Mouse (Mus musculus): Measurements from ENCODE around the gene Ltb4r1. TPM values are rescaled to one million over a fixed set of nuclear protein-coding genes. Genes with fewer than 3 reads are reported as not detected.
A peak's percentile ranks its signal among the peaks of the same experiment; 100 is the strongest.

Gene Ltb4r1
- polyA plus RNA-seq, 1 experiment from 2014 or later = 0.11 TPM

DNA sequence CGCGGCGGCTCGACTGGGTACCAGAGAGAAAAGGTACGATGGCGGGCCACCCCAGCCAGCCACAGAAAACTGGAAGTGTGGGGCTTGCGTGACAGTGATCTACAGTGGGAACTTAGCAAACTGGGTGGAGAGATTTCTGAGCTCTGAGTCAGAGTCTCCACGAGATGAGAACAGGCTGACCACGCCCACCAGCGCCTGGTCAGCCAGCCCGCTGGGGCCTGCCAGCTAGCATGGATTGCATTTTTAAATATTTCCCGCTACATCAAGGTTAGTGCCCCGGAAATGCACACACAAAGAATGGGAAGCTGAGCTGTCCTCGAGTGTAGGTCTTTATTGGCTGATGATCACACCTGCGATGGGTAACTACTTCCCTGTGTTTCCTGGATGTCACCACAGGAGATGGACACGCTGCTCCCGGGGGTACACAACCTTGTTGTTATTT, 49.6 kb downstream of the Ltb4r1 start:
- H3K4me1 ChIP-seq (ENCODE audit: control insufficient read depth, insufficient read depth, low read length) = no peaks in the 10 kb centered on the region
- H3K9ac ChIP-seq (ENCODE audit: low read depth, low read length) = peak overlapping the region; percentile 59
- H3K27me3 ChIP-seq (ENCODE audit: control insufficient read depth, insufficient read depth, low read length) = no peaks in the 10 kb centered on the region
- no peaks in the 10 kb centered on the region for H3K9me3 ChIP-seq (replicated peaks; ENCODE audit: control insufficient read depth, low read length)
- peak overlapping the region; percentile 49 for H3K4me3 ChIP-seq (ENCODE audit: low read depth, low read length)
- H3K36me3 ChIP-seq (ENCODE audit: control insufficient read depth, insufficient read depth, low read length) = no peaks in the 10 kb centered on the region
- no peak overlapping the region for H3K27ac ChIP-seq (ENCODE audit: low read depth, low read length)
- ATAC-seq (replicated peaks; ENCODE audit: insufficient number of reproducible peaks, low FRiP score, low TSS enrichment) = peak; percentile 35; the same call in 1 of the 2 replicates
- 22% methylated on average over 17 of the region's 17 CpGs for WGBS (ENCODE audit: insufficient replicate concordance)
- H3K4me2 ChIP-seq = peak overlapping the region; percentile 60

Other genes with a start within 250 kb of the Ltb4r1 start
- gene Nrl, start 241.0 kb upstream of the Ltb4r1 start, polyA plus RNA-seq (2014; fragmentation: Nextera tagmentation; extraction: Ambion mirVana) = not detected in 2 replicates
- 28.0 and 33.0 TPM in 2 replicates for gene Pck2, start 225.7 kb upstream of the Ltb4r1 start, polyA plus RNA-seq (2014; fragmentation: Nextera tagmentation; extraction: Ambion mirVana)
- 61.3 and 71.1 TPM in 2 replicates for gene Dcaf11, start 206.0 kb upstream of the Ltb4r1 start, polyA plus RNA-seq (2014; fragmentation: Nextera tagmentation; extraction: Ambion mirVana)
- 1.0 and 1.3 TPM in 2 replicates for gene A730061H03Rik, start 205.6 kb upstream of the Ltb4r1 start, polyA plus RNA-seq (2014; fragmentation: Nextera tagmentation; extraction: Ambion mirVana)
- 107 and 108 TPM in 2 replicates for gene Fitm1, start 190.3 kb upstream of the Ltb4r1 start, polyA plus RNA-seq (2014; fragmentation: Nextera tagmentation; extraction: Ambion mirVana)
- gene Psme1, start 187.8 kb upstream of the Ltb4r1 start, polyA plus RNA-seq (2014; fragmentation: Nextera tagmentation; extraction: Ambion mirVana) = 223 and 235 TPM in 2 replicates
- gene Emc9, start 180.7 kb upstream of the Ltb4r1 start, polyA plus RNA-seq (2014; fragmentation: Nextera tagmentation; extraction: Ambion mirVana) = 18.7 and 20.0 TPM in 2 replicates
- 222 and 223 TPM in 2 replicates for gene Psme2, start 174.8 kb upstream of the Ltb4r1 start, polyA plus RNA-seq (2014; fragmentation: Nextera tagmentation; extraction: Ambion mirVana)
- 11.2 and 13.0 TPM in 2 replicates for gene Rnf31, start 174.3 kb upstream of the Ltb4r1 start, polyA plus RNA-seq (2014; fragmentation: Nextera tagmentation; extraction: Ambion mirVana)
- gene Irf9, start 162.4 kb upstream of the Ltb4r1 start, polyA plus RNA-seq (2014; fragmentation: Nextera tagmentation; extraction: Ambion mirVana) = 6.4 and 7.5 TPM in 2 replicates
- 8.8 and 14.1 TPM in 2 replicates for gene Rec8, start 147.9 kb upstream of the Ltb4r1 start, polyA plus RNA-seq (2014; fragmentation: Nextera tagmentation; extraction: Ambion mirVana)
- gene Ipo4, start 130.0 kb upstream of the Ltb4r1 start, polyA plus RNA-seq (2014; fragmentation: Nextera tagmentation; extraction: Ambion mirVana) = 70.1 and 81.7 TPM in 2 replicates
- 1.9 and 4.2 TPM in 2 replicates for gene Gm49378, start 128.1 kb upstream of the Ltb4r1 start, polyA plus RNA-seq (2014; fragmentation: Nextera tagmentation; extraction: Ambion mirVana)
- gene Tm9sf1, start 122.2 kb upstream of the Ltb4r1 start, polyA plus RNA-seq (2014; fragmentation: Nextera tagmentation; extraction: Ambion mirVana) = 78.7 and 86.9 TPM in 2 replicates
- 0.63 TPM in 2 replicates for gene Tssk4, start 115.8 kb upstream of the Ltb4r1 start, polyA plus RNA-seq (2014; fragmentation: Nextera tagmentation; extraction: Ambion mirVana)
- gene Mdp1, start 105.5 kb upstream of the Ltb4r1 start, polyA plus RNA-seq (2014; fragmentation: Nextera tagmentation; extraction: Ambion mirVana) = 72.0 and 74.2 TPM in 2 replicates
- 41.3 and 43.3 TPM in 2 replicates for gene Gmpr2, start 94.0 kb upstream of the Ltb4r1 start, polyA plus RNA-seq (2014; fragmentation: Nextera tagmentation; extraction: Ambion mirVana)
- 512 and 535 TPM in 2 replicates for gene Nedd8, start 93.8 kb upstream of the Ltb4r1 start, polyA plus RNA-seq (2014; fragmentation: Nextera tagmentation; extraction: Ambion mirVana)
- gene Tinf2, start 84.1 kb upstream of the Ltb4r1 start, polyA plus RNA-seq (2014; fragmentation: Nextera tagmentation; extraction: Ambion mirVana) = 39.6 and 42.3 TPM in 2 replicates
- 0.13 and 0.30 TPM in 2 replicates for gene Tgm1, start 52.0 kb upstream of the Ltb4r1 start, polyA plus RNA-seq (2014; fragmentation: Nextera tagmentation; extraction: Ambion mirVana)
- 19.1 and 19.7 TPM in 2 replicates for gene Rabggta, start 43.7 kb upstream of the Ltb4r1 start, polyA plus RNA-seq (2014; fragmentation: Nextera tagmentation; extraction: Ambion mirVana)
- 56.4 and 60.3 TPM in 2 replicates for gene Dhrs1, start 20.3 kb upstream of the Ltb4r1 start, polyA plus RNA-seq (2014; fragmentation: Nextera tagmentation; extraction: Ambion mirVana)
- 25.1 and 26.3 TPM in 2 replicates for gene Nop9, start 20.3 kb upstream of the Ltb4r1 start, polyA plus RNA-seq (2014; fragmentation: Nextera tagmentation; extraction: Ambion mirVana)
- gene Cideb, start 7.5 kb upstream of the Ltb4r1 start, polyA plus RNA-seq (2014; fragmentation: Nextera tagmentation; extraction: Ambion mirVana) = 1.4 and 1.7 TPM in 2 replicates
- gene Ltb4r2, start 4.5 kb upstream of the Ltb4r1 start, polyA plus RNA-seq (2014; fragmentation: Nextera tagmentation; extraction: Ambion mirVana) = 0.16 and 1.0 TPM in 2 replicates
- 13.2 and 19.7 TPM in 2 replicates for gene Adcy4, start 18.1 kb downstream of the Ltb4r1 start, polyA plus RNA-seq (2014; fragmentation: Nextera tagmentation; extraction: Ambion mirVana)
- 19.6 and 19.8 TPM in 2 replicates for gene Ripk3, start 22.9 kb downstream of the Ltb4r1 start, polyA plus RNA-seq (2014; fragmentation: Nextera tagmentation; extraction: Ambion mirVana)
- gene Nfatc4, start 57.2 kb downstream of the Ltb4r1 start, polyA plus RNA-seq (2014; fragmentation: Nextera tagmentation; extraction: Ambion mirVana) = 15.5 and 16.9 TPM in 2 replicates
- 12.5 and 20.3 TPM in 2 replicates for gene Nynrin, start 88.0 kb downstream of the Ltb4r1 start, polyA plus RNA-seq (2014; fragmentation: Nextera tagmentation; extraction: Ambion mirVana)
- gene Cbln3, start 118.4 kb downstream of the Ltb4r1 start, polyA plus RNA-seq (2014; fragmentation: Nextera tagmentation; extraction: Ambion mirVana) = 0.30 and 0.42 TPM in 2 replicates
- gene Khnyn, start 119.0 kb downstream of the Ltb4r1 start, polyA plus RNA-seq (2014; fragmentation: Nextera tagmentation; extraction: Ambion mirVana) = 6.0 and 8.9 TPM in 2 replicates
- 36.9 and 42.2 TPM in 2 replicates for gene Sdr39u1, start 134.3 kb downstream of the Ltb4r1 start, polyA plus RNA-seq (2014; fragmentation: Nextera tagmentation; extraction: Ambion mirVana)
- gene Cma1, start 178.7 kb downstream of the Ltb4r1 start, polyA plus RNA-seq (2014; fragmentation: Nextera tagmentation; extraction: Ambion mirVana) = not detected in 2 replicates
- gene Cma2, start 185.0 kb downstream of the Ltb4r1 start, polyA plus RNA-seq (2014; fragmentation: Nextera tagmentation; extraction: Ambion mirVana) = not detected in 2 replicates

Measured in heart, embryonic 11.5 days (tissue).